In the genomic region with DNA sequence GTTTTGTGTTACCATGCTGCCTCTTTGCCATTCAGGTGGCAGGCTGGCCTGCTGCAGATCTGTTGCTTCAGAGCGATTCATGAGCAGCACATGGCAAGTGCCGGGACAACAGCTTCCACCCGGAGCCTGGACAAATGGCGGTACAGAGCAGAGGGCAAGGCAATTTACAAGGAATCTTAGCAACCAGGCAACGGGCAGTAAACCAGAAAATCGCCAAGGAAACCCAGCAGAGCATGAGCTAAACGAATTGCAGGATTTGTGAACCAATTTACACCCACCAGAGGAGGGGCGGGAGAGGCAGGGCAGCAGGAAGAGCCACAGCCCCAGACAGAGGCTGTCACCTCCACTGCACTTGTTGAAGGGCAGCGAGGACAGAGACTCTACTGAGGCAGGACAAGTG, we compare ENCODE assay signal across 8 mouse cellular contexts.
DNase-seq lines count a peak whose midpoint lies in the region; ATAC-seq lines count a peak whose summit lies in the region.

No protein-coding gene starts in this region.

- no peaks in the 10 kb centered on the region for H3K27me3 ChIP-seq in forebrain, embryonic 13.5 days
- H3K27me3 ChIP-seq in kidney, embryonic 14.5 days (ENCODE audit: control insufficient read depth, insufficient read depth, low read length), result no peaks in the 10 kb centered on the region

- no peak overlapping the region for H3K4me3 ChIP-seq in forebrain, embryonic 13.5 days
- H3K4me3 ChIP-seq in kidney, embryonic 14.5 days (ENCODE audit: low read length), result no peak overlapping the region

- WGBS in forebrain, embryonic 13.5 days, result 9% methylated on average over 9 of the region's 9 CpGs
- 6% methylated on average over 9 of the region's 9 CpGs for WGBS in kidney, embryonic 14.5 days

- H3K4me2 ChIP-seq in forebrain, embryonic 13.5 days, result no peak overlapping the region
- H3K4me2 ChIP-seq in kidney, embryonic 14.5 days (replicated peaks; ENCODE audit: low read depth, low read length), result no peak overlapping the region; the same call in 1 of the 2 replicates

- ATAC-seq in forebrain, embryonic 13.5 days, result peak; percentile 86
- peak; percentile 40; the same call in 1 of the 2 replicates for ATAC-seq in kidney, embryonic 14.5 days (ENCODE audit: low FRiP score, low TSS enrichment)
- no peak for ATAC-seq in erythroid progenitor cell, adult 5-6 weeks (replicated peaks; ENCODE audit: low FRiP score, poor library complexity, severe bottlenecking)

- H3K36me3 ChIP-seq in forebrain, embryonic 13.5 days (ENCODE audit: poor library complexity, severe bottlenecking), result no peaks in the 10 kb centered on the region
- H3K36me3 ChIP-seq in kidney, embryonic 14.5 days (ENCODE audit: control insufficient read depth, insufficient read depth, low read length), result no peaks in the 10 kb centered on the region

- H3K9ac ChIP-seq in forebrain, embryonic 13.5 days, result no peak overlapping the region
- no peak overlapping the region for H3K9ac ChIP-seq in kidney, embryonic 14.5 days (ENCODE audit: low read depth, low read length)

- peaks cover 30% of the 10 kb centered on the region for H3K4me1 ChIP-seq in forebrain, embryonic 13.5 days
- peaks cover 13% of the 10 kb centered on the region for H3K4me1 ChIP-seq in kidney, embryonic 14.5 days (ENCODE audit: control insufficient read depth, insufficient read depth, low read length)

- peak overlapping the region; percentile 37 for H3K27ac ChIP-seq in forebrain, embryonic 13.5 days
- no peak overlapping the region for H3K27ac ChIP-seq in kidney, embryonic 14.5 days (ENCODE audit: low read depth, low read length)

- H3K9me3 ChIP-seq in forebrain, embryonic 13.5 days (replicated peaks), result no peaks in the 10 kb centered on the region
- no peaks in the 10 kb centered on the region for H3K9me3 ChIP-seq in kidney, embryonic 14.5 days (ENCODE audit: control insufficient read depth, low read length)

- intact Hi-C loops in left cerebral cortex, postnatal 14 days (cut with DNase I), result no loop called here
- intact Hi-C loops in heart, postnatal 36 days (cut with DNase I), result no loop called here

- peak; percentile 34 for DNase-seq in MN1 (ENCODE audit: low spot score)
- DNase-seq in left cerebral cortex, postnatal 14 days (ENCODE audit: low spot score in 2 of 2), result peak; percentile 51 to 81
- peak; percentile 40 for DNase-seq in right cerebral cortex, postnatal 14 days
- DNase-seq in yolk sac, embryonic 10.5 days (ENCODE audit: low spot score), result no peak
- DNase-seq in heart, postnatal 36 days, result no peak

Comparison
In these comparisons a context has a peak if more than half of its experiments do, and no peak if none do; other contexts are left out.
1. DNase-seq: peak in MN1 (single experiment), left cerebral cortex, postnatal 14 days (2 of 2) and right cerebral cortex, postnatal 14 days (single experiment); none in yolk sac, embryonic 10.5 days (single experiment) and heart, postnatal 36 days (0 of 2).